In the genomic region with DNA sequence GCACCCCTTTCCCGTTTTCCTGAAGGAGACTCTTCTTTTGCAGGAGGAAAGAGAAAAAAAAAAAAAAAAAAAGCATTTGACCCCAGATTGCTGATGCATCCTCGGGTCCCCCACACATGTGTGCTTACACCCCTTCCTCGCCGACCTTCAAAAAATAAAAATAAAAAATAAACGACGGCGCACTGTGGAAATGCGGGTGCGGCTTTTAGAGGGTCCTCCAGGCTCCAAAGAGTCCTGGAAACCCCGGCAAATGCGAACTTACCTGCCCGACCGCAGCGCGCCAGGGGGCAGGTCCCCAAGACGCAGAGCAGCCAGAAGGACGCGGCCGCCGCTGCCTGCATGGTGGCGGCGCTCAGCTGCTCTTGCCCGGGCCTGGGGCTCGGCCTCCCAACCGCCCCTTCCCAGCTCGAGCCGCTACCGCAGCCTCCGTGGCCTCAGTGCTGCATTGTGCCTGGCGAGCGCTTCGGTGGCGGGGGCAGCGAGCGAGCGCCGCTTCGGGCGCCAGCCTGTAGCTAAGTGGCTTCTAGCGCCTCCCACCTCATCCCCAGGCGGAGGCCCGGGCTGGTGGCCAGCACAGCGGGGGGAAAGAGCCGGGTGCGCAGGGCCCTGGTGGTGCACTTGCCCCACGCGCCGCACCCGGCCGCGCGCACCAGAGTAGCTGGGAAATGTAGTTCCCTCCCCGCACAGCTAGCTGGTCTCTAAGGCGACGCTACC, we compare ENCODE assay signal across 8 mouse cellular contexts. TPM values are rescaled to one million over a fixed set of nuclear protein-coding genes. Genes with fewer than 3 reads are reported as not detected.
DNase-seq lines count a peak whose midpoint lies in the region; ATAC-seq and TF ChIP-seq lines count a peak whose summit lies in the region.

A gene (minus strand): TSS at position 547 of the 714 bp plus-strand sequence.

- peak; percentile 19; the same call in 1 of the 2 replicates for TF ChIP-seq CTCF in intestine, postnatal 0 days (IDR thresholded peaks at IDR 0.05; ENCODE audit: low read depth)

- peaks cover 29% of the 10 kb centered on the region for H3K27me3 ChIP-seq in embryonic facial prominence, embryonic 10.5 days (replicated peaks; ENCODE audit: low read depth, poor library complexity, severe bottlenecking)
- H3K27me3 ChIP-seq in intestine, postnatal 0 days (replicated peaks; ENCODE audit: control insufficient read depth, insufficient read depth, low read length): peaks cover 17% of the 10 kb centered on the region; the same call in 1 of the 2 replicates

- H3K9ac ChIP-seq in intestine, postnatal 0 days (ENCODE audit: low read depth, low read length): peak within 1 kb of the TSS; percentile 27; the same call in 1 of the 2 replicates

- H3K4me3 ChIP-seq in embryonic facial prominence, embryonic 10.5 days: peak within 1 kb of the TSS; percentile 83
- peak within 1 kb of the TSS; percentile 51 for H3K4me3 ChIP-seq in intestine, postnatal 0 days (ENCODE audit: low read depth, low read length)

- peak within 1 kb of the TSS; percentile 83 for H3K27ac ChIP-seq in embryonic facial prominence, embryonic 10.5 days (replicated peaks)
- no peak within 1 kb of the TSS for H3K27ac ChIP-seq in intestine, postnatal 0 days (ENCODE audit: low read depth, low read length)

- H3K9me3 ChIP-seq in embryonic facial prominence, embryonic 10.5 days: no peaks in the 10 kb centered on the region
- H3K9me3 ChIP-seq in intestine, postnatal 0 days (ENCODE audit: control insufficient read depth): no peaks in the 10 kb centered on the region

- DNase-seq in adrenal gland, postnatal 36 days: peak; percentile 80
- peak; percentile 85 for DNase-seq in embryonic facial prominence, embryonic 10.5 days (ENCODE audit: low spot score)
- DNase-seq in heart, adult 11 months: peak; percentile 99
- peak; percentile 92 to 93 for DNase-seq in left cerebral cortex, postnatal 14 days (ENCODE audit: low spot score in 2 of 2)
- DNase-seq in right cerebral cortex, postnatal 14 days: peak; percentile 91
- DNase-seq in B cell, adult 2 months: no peak

- no peaks in the 10 kb centered on the region for H3K36me3 ChIP-seq in embryonic facial prominence, embryonic 10.5 days (replicated peaks)
- H3K36me3 ChIP-seq in intestine, postnatal 0 days (ENCODE audit: control insufficient read depth, insufficient read depth): no peaks in the 10 kb centered on the region

- intact Hi-C loops in left cerebral cortex, postnatal 14 days (cut with DNase I): loop anchor here (10.0 kb wide), 1 partner anchor 203 kb away; no protein-coding TSS in a partner anchor

- under 1% methylated on average over 55 of the region's 55 CpGs for WGBS in embryonic facial prominence, embryonic 10.5 days
- 1% methylated on average over 55 of the region's 55 CpGs for WGBS in intestine, postnatal 0 days

- ATAC-seq in intestine, postnatal 0 days: peak; percentile 63; the same call in 1 of the 2 replicates
- ATAC-seq in megakaryocyte, adult 5-6 weeks (ENCODE audit: poor library complexity, severe bottlenecking): peak; percentile 43; the same call in 1 of the 2 replicates

- H3K4me1 ChIP-seq in embryonic facial prominence, embryonic 10.5 days: peaks cover 19% of the 10 kb centered on the region
- H3K4me1 ChIP-seq in intestine, postnatal 0 days (replicated peaks; ENCODE audit: control insufficient read depth, insufficient read depth, low read length): no peaks in the 10 kb centered on the region

- peak within 1 kb of the TSS; percentile 81 for H3K4me2 ChIP-seq in intestine, postnatal 0 days (replicated peaks; ENCODE audit: low read depth)

RNA-seq across cellular contexts. Expression of the gene that starts here (rescaled TPM):
- total RNA-seq in adrenal gland, postnatal 36 days (2021): 1 to 10 TPM; 3.1 to 3.7 TPM
- 7.3 and 8.1 TPM in 2 replicates for polyA plus RNA-seq in embryonic facial prominence, embryonic 10.5 days (2016; fragmentation: Nextera tagmentation; extraction: Ambion mirVana)
- 1.4 and 2.5 TPM in 2 replicates for polyA plus RNA-seq in intestine, postnatal 0 days (2015; fragmentation: Nextera tagmentation; extraction: Ambion mirVana)
- 100 to 1,000 TPM; 211 to 220 TPM for total RNA-seq in left cerebral cortex, postnatal 14 days (2021)
- 0.40 TPM in 1 of 2 replicates, not detected in the other for total RNA-seq in megakaryocyte, adult 5-6 weeks (2015)
- 0.04 and 0.18 TPM in 2 replicates for total RNA-seq in megakaryocyte, adult 5-6 weeks (2017)

Comparison
In these comparisons a context has a peak if more than half of its experiments do, and no peak if none do; other contexts are left out.
1. RNA of the gene that starts here (total RNA-seq): 211 to 220 TPM in left cerebral cortex, postnatal 14 days; 3.1 to 3.7 TPM in adrenal gland, postnatal 36 days and 0.04 to 0.40 TPM in megakaryocyte, adult 5-6 weeks; every median in the first group is over 10 times any median in the second.
2. Peak in ATAC-seq in megakaryocyte, adult 5-6 weeks; RNA of the gene not detected or under 1 TPM.
3. DNase-seq: peak in adrenal gland, postnatal 36 days (2 of 2), embryonic facial prominence, embryonic 10.5 days (single experiment), heart, adult 11 months (single experiment), left cerebral cortex, postnatal 14 days (2 of 2) and right cerebral cortex, postnatal 14 days (single experiment); none in B cell, adult 2 months (0 of 2).